Mouse (Mus musculus): ENCODE measurements around the gene Itgal. TPM values are rescaled to one million over a fixed set of nuclear protein-coding genes. Genes with fewer than 3 reads are reported as not detected.
"Not testable (repeated sequence)": the region's sequence is repeated elsewhere in the genome, so short reads cannot be mapped to it uniquely, and the experiment has no call there.

Gene Itgal
- polyA plus RNA-seq, 2 experiments, result 4.0 to 6.4 TPM

DNA sequence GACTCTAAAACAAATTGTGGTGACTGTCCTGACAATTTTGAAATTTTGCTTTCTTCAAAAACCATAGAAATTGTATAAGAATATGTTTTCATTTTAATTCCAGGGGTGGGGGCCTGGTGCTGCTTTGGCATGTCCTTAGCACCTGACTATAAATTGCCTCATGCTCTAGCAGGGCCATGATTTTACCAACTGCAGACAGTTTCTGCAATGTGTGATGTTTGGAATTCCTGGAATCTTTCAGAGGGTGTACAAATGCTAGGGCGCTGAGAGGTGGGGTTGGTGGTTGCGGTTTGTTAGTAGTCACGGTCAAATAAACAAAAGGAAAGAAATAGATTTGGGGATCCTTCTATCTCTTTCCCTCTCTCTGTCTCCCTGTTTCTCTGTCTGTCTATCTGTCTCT, 70.2 kb downstream of the Itgal start:
- no peak for DNase-seq (ENCODE audit: low read depth in 3 of 3, low spot score in 3 of 3)
- no peaks in the 10 kb centered on the region for H3K36me3 ChIP-seq (replicated peaks; ENCODE audit: control insufficient read depth, insufficient read depth, low read depth)
- H3K9me3 ChIP-seq (ENCODE audit: control insufficient read depth, low read length), result no peaks in the 10 kb centered on the region
- H3K9ac ChIP-seq (replicated peaks), result no peak overlapping the region
- no peak overlapping the region for H3K4me3 ChIP-seq (ENCODE audit: insufficient read depth in 1 of 2, low read depth in 2 of 2, low read length in 2 of 2)
- WGBS (ENCODE audit: insufficient replicate concordance), result 86% methylated on average over 3 of the region's 3 CpGs
- no peaks in the 10 kb centered on the region for H3K4me1 ChIP-seq (replicated peaks; ENCODE audit: control insufficient read depth in 2 of 2, insufficient read depth in 2 of 2, low read length in 1 of 2)
- H3K4me2 ChIP-seq (ENCODE audit: low read depth), result no peak overlapping the region
- H3K27me3 ChIP-seq (ENCODE audit: control insufficient read depth, insufficient read depth, low read length), result peaks cover 3% of the 10 kb centered on the region; the same call in 1 of the 2 replicates
- TF ChIP-seq CTCF (IDR thresholded peaks at IDR 0.05; ENCODE audit: low read depth), result no peak
- no peak for TF ChIP-seq EP300 (IDR thresholded peaks at IDR 0.05; ENCODE audit: low read depth)
- no peak overlapping the region for H3K27ac ChIP-seq
- no peak for ATAC-seq (ENCODE audit: insufficient read depth)

DNA sequence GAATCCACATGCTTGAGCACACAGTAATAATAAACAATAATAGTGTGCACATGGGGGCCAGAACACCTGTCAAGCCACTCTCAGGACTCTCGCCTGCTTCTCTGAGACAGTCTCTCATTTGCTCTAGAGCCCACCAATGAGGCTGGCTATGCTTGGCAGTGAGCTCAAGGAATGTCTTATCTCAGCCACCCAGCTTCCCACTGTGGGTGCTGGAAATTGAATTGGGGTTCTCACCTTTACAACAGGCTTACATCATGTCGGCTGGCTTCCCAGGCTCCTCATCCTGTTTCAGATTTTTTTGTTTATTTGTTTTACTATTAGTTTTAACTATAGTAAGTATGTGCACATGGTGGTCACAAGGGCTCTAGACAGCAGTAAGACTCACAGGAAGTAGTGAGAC, 75.2 kb downstream of the Itgal start:
- DNase-seq (ENCODE audit: low read depth in 3 of 3, low spot score in 3 of 3) (no peak), ATAC-seq (ENCODE audit: insufficient read depth) (no peak)
- H3K9me3 ChIP-seq (ENCODE audit: control insufficient read depth, low read length), result no peaks in the 10 kb centered on the region
- H3K4me2 ChIP-seq (ENCODE audit: low read depth), result no peak overlapping the region
- WGBS (ENCODE audit: insufficient replicate concordance), result 17% methylated on average over 2 of the region's 2 CpGs
- H3K4me1 ChIP-seq (replicated peaks; ENCODE audit: control insufficient read depth in 2 of 2, insufficient read depth in 2 of 2, low read length in 1 of 2), result peaks cover 0 to 4% of the 10 kb centered on the region in 2 experiments; a peak in 2 of 4 replicates
- no peaks in the 10 kb centered on the region for H3K36me3 ChIP-seq (replicated peaks; ENCODE audit: control insufficient read depth, insufficient read depth, low read depth)
- TF ChIP-seq CTCF (IDR thresholded peaks at IDR 0.05; ENCODE audit: low read depth) (no peak), EP300 (IDR thresholded peaks at IDR 0.05; ENCODE audit: low read depth) (no peak)
- no peak overlapping the region for H3K27ac ChIP-seq
- H3K9ac ChIP-seq (replicated peaks), result no peak overlapping the region
- H3K4me3 ChIP-seq (ENCODE audit: insufficient read depth in 1 of 2, low read depth in 2 of 2, low read length in 2 of 2), result no peak overlapping the region
- no peaks in the 10 kb centered on the region for H3K27me3 ChIP-seq (ENCODE audit: control insufficient read depth, insufficient read depth, low read length)

DNA sequence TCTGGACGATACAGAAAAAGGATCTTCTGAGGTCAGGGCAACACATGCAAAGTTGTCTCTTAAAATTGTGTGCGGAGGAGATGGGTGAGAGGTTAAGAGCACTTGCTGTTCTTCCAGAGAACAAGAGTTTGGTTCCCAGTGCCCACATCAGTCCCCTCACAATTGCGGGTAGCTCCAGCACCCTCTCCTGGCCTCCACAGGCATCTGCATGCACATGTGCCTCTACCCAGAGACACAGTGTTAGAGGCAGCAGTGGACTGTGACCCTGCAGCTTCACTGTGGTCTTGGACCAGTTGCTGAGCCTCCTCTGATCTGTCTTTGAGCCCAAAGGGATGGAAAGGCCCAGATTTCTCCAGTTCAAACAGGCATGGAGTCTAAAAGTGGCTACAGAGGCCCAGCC, 75.8 kb downstream of the Itgal start:
- not testable (repeated sequence) for H3K4me2 ChIP-seq (ENCODE audit: low read depth); DNase-seq (ENCODE audit: low read depth in 3 of 3, low spot score in 3 of 3); H3K9me3 ChIP-seq (ENCODE audit: control insufficient read depth, low read length); H3K4me1 ChIP-seq (replicated peaks; ENCODE audit: control insufficient read depth in 2 of 2, insufficient read depth in 2 of 2, low read length in 1 of 2); H3K4me3 ChIP-seq (ENCODE audit: insufficient read depth in 1 of 2, low read depth in 2 of 2, low read length in 2 of 2); H3K27me3 ChIP-seq (ENCODE audit: control insufficient read depth, insufficient read depth, low read length); H3K9ac ChIP-seq (replicated peaks); ATAC-seq (ENCODE audit: insufficient read depth); H3K27ac ChIP-seq; H3K36me3 ChIP-seq (replicated peaks; ENCODE audit: control insufficient read depth, insufficient read depth, low read depth)
- WGBS (ENCODE audit: insufficient replicate concordance), result 68% methylated on average over 3 of the region's 3 CpGs
- TF ChIP-seq CTCF (IDR thresholded peaks at IDR 0.05; ENCODE audit: low read depth), result peak; percentile 55

- H3K9me3 ChIP-seq (ENCODE audit: control insufficient read depth, low read length); H3K27ac ChIP-seq; H3K36me3 ChIP-seq (replicated peaks; ENCODE audit: control insufficient read depth, insufficient read depth, low read depth); H3K27me3 ChIP-seq (ENCODE audit: control insufficient read depth, insufficient read depth, low read length): not testable (repeated sequence)
- DNase-seq (ENCODE audit: low read depth in 3 of 3, low spot score in 3 of 3), result peak; percentile 95 to 97 (median 96)
- 1% methylated on average over 48 of the region's 49 CpGs for WGBS (ENCODE audit: insufficient replicate concordance)
- ATAC-seq (ENCODE audit: insufficient read depth), result peak; percentile 96
- peak within 1 kb of the TSS; percentile 82 for H3K9ac ChIP-seq (replicated peaks)
- H3K4me1 ChIP-seq (replicated peaks; ENCODE audit: control insufficient read depth in 2 of 2, insufficient read depth in 2 of 2, low read length in 1 of 2), result peaks cover 6 to 15% of the 10 kb centered on the region in 2 experiments
- H3K4me2 ChIP-seq (ENCODE audit: low read depth), result peak within 1 kb of the TSS; percentile 76
- H3K4me3 ChIP-seq (ENCODE audit: insufficient read depth in 1 of 2, low read depth in 2 of 2, low read length in 2 of 2), result peak within 1 kb of the TSS; percentile 76 to 77
- peak; percentile 86 for TF ChIP-seq CTCF (IDR thresholded peaks at IDR 0.05; ENCODE audit: low read depth)
Observed at GRCm38 (mm10) chr7:127375271-127376245, 79.5 kb downstream of the Itgal start, which contains the start of gene Zfp747. Gene Zfp747 (minus strand): TSS chr7:127376050.

GRCm38 (mm10) chr7:127378310-127378921, 82.4 kb downstream of the Itgal start:
- WGBS (ENCODE audit: insufficient replicate concordance), result 28% methylated on average over 6 of the region's 6 CpGs
- no peak overlapping the region for H3K27ac ChIP-seq
- no peak for ATAC-seq (ENCODE audit: insufficient read depth)
- H3K4me1 ChIP-seq (replicated peaks; ENCODE audit: control insufficient read depth in 2 of 2, insufficient read depth in 2 of 2, low read length in 1 of 2), result peaks cover 6 to 15% of the 10 kb centered on the region in 2 experiments
- H3K4me3 ChIP-seq (ENCODE audit: insufficient read depth in 1 of 2, low read depth in 2 of 2, low read length in 2 of 2), result no peak overlapping the region
- H3K36me3 ChIP-seq (replicated peaks; ENCODE audit: control insufficient read depth, insufficient read depth, low read depth), result no peaks in the 10 kb centered on the region
- H3K4me2 ChIP-seq (ENCODE audit: low read depth), result no peak overlapping the region
- H3K27me3 ChIP-seq (ENCODE audit: control insufficient read depth, insufficient read depth, low read length), result no peaks in the 10 kb centered on the region
- no peaks in the 10 kb centered on the region for H3K9me3 ChIP-seq (ENCODE audit: control insufficient read depth, low read length)
- TF ChIP-seq EP300 (IDR thresholded peaks at IDR 0.05; ENCODE audit: low read depth), result no peak
- no peak for TF ChIP-seq CTCF (IDR thresholded peaks at IDR 0.05; ENCODE audit: low read depth)
- H3K9ac ChIP-seq (replicated peaks), result no peak overlapping the region
- no peak for DNase-seq (ENCODE audit: low read depth in 3 of 3, low spot score in 3 of 3)

Other genes starting within 250 kb of the Itgal start
- 0.08 and 0.11 TPM in 2 replicates for gene Zg16, start 208.9 kb upstream of the Itgal start, polyA plus RNA-seq (2012; rRNA removed)
- not detected in 2 replicates for gene Zg16, start 208.9 kb upstream of the Itgal start, polyA plus RNA-seq (2014; fragmentation: Nextera tagmentation; extraction: Ambion mirVana)
- 5.3 and 6.4 TPM in 2 replicates for gene AI467606, start 204.9 kb upstream of the Itgal start, polyA plus RNA-seq (2012; rRNA removed)
- gene AI467606, start 204.9 kb upstream of the Itgal start, polyA plus RNA-seq (2014; fragmentation: Nextera tagmentation; extraction: Ambion mirVana), result 7.6 and 8.5 TPM in 2 replicates
- 35.6 and 35.9 TPM in 2 replicates for gene Qprt, start 174.0 kb upstream of the Itgal start, polyA plus RNA-seq (2012; rRNA removed)
- 48.6 and 49.2 TPM in 2 replicates for gene Qprt, start 174.0 kb upstream of the Itgal start, polyA plus RNA-seq (2014; fragmentation: Nextera tagmentation; extraction: Ambion mirVana)
- gene Spn, start 158.4 kb upstream of the Itgal start, polyA plus RNA-seq (2012; rRNA removed), result 8.0 and 10.8 TPM in 2 replicates
- gene Spn, start 158.4 kb upstream of the Itgal start, polyA plus RNA-seq (2014; fragmentation: Nextera tagmentation; extraction: Ambion mirVana), result 7.9 and 8.0 TPM in 2 replicates
- 17.6 and 27.6 TPM in 2 replicates for gene Cd2bp2, start 100.2 kb upstream of the Itgal start, polyA plus RNA-seq (2012; rRNA removed)
- 17.4 and 18.4 TPM in 2 replicates for gene Cd2bp2, start 100.2 kb upstream of the Itgal start, polyA plus RNA-seq (2014; fragmentation: Nextera tagmentation; extraction: Ambion mirVana)
- gene Tbc1d10b, start 87.8 kb upstream of the Itgal start, polyA plus RNA-seq (2012; rRNA removed), result 12.8 and 15.5 TPM in 2 replicates
- 10.9 and 13.2 TPM in 2 replicates for gene Tbc1d10b, start 87.8 kb upstream of the Itgal start, polyA plus RNA-seq (2014; fragmentation: Nextera tagmentation; extraction: Ambion mirVana)
- 10.6 and 15.6 TPM in 2 replicates for gene Mylpf, start 87.4 kb upstream of the Itgal start, polyA plus RNA-seq (2012; rRNA removed)
- gene Mylpf, start 87.4 kb upstream of the Itgal start, polyA plus RNA-seq (2014; fragmentation: Nextera tagmentation; extraction: Ambion mirVana), result 31.0 and 31.1 TPM in 2 replicates
- 3.3 and 3.4 TPM in 2 replicates for gene Zfp553, start 63.2 kb upstream of the Itgal start, polyA plus RNA-seq (2012; rRNA removed)
- gene Zfp553, start 63.2 kb upstream of the Itgal start, polyA plus RNA-seq (2014; fragmentation: Nextera tagmentation; extraction: Ambion mirVana), result 2.4 and 2.8 TPM in 2 replicates
- 10.3 and 16.1 TPM in 2 replicates for gene Sept1, start 63.1 kb upstream of the Itgal start, polyA plus RNA-seq (2012; rRNA removed)
- gene Sept1, start 63.1 kb upstream of the Itgal start, polyA plus RNA-seq (2014; fragmentation: Nextera tagmentation; extraction: Ambion mirVana), result 7.0 TPM in 2 replicates
- 19.6 and 21.6 TPM in 2 replicates for gene Zfp771, start 52.0 kb upstream of the Itgal start, polyA plus RNA-seq (2012; rRNA removed)
- gene Zfp771, start 52.0 kb upstream of the Itgal start, polyA plus RNA-seq (2014; fragmentation: Nextera tagmentation; extraction: Ambion mirVana), result 11.0 TPM in 2 replicates
- 62.2 and 82.9 TPM in 2 replicates for gene Dctpp1, start 35.6 kb upstream of the Itgal start, polyA plus RNA-seq (2012; rRNA removed)
- 104 and 117 TPM in 2 replicates for gene Dctpp1, start 35.6 kb upstream of the Itgal start, polyA plus RNA-seq (2014; fragmentation: Nextera tagmentation; extraction: Ambion mirVana)
- 35.0 and 44.9 TPM in 2 replicates for gene Sephs2, start 22.2 kb upstream of the Itgal start, polyA plus RNA-seq (2012; rRNA removed)
- 143 and 155 TPM in 2 replicates for gene Sephs2, start 22.2 kb upstream of the Itgal start, polyA plus RNA-seq (2014; fragmentation: Nextera tagmentation; extraction: Ambion mirVana)
- gene Zfp768, start 49.3 kb downstream of the Itgal start, polyA plus RNA-seq (2012; rRNA removed), result 4.4 and 5.0 TPM in 2 replicates
- 0.52 and 0.75 TPM in 2 replicates for gene Zfp768, start 49.3 kb downstream of the Itgal start, polyA plus RNA-seq (2014; fragmentation: Nextera tagmentation; extraction: Ambion mirVana)
- gene Zfp747, start 79.8 kb downstream of the Itgal start, polyA plus RNA-seq (2012; rRNA removed), result 1.2 and 1.9 TPM in 2 replicates
- 1.2 and 1.8 TPM in 2 replicates for gene Zfp747, start 79.8 kb downstream of the Itgal start, polyA plus RNA-seq (2014; fragmentation: Nextera tagmentation; extraction: Ambion mirVana)
- gene 9130019O22Rik, start 90.9 kb downstream of the Itgal start, polyA plus RNA-seq (2012; rRNA removed), result 0.69 and 0.71 TPM in 2 replicates
- 1.0 and 1.2 TPM in 2 replicates for gene 9130019O22Rik, start 90.9 kb downstream of the Itgal start, polyA plus RNA-seq (2014; fragmentation: Nextera tagmentation; extraction: Ambion mirVana)
- 1.2 and 1.3 TPM in 2 replicates for gene E430018J23Rik, start 97.4 kb downstream of the Itgal start, polyA plus RNA-seq (2012; rRNA removed)
- 1.0 and 1.3 TPM in 2 replicates for gene E430018J23Rik, start 97.4 kb downstream of the Itgal start, polyA plus RNA-seq (2014; fragmentation: Nextera tagmentation; extraction: Ambion mirVana)
- 0.94 and 1.3 TPM in 2 replicates for gene Zfp764, start 110.6 kb downstream of the Itgal start, polyA plus RNA-seq (2012; rRNA removed)
- 1.1 and 1.5 TPM in 2 replicates for gene Zfp764, start 110.6 kb downstream of the Itgal start, polyA plus RNA-seq (2014; fragmentation: Nextera tagmentation; extraction: Ambion mirVana)
- gene Zfp688, start 125.8 kb downstream of the Itgal start, polyA plus RNA-seq (2012; rRNA removed), result 5.6 and 6.5 TPM in 2 replicates
- gene Zfp688, start 125.8 kb downstream of the Itgal start, polyA plus RNA-seq (2014; fragmentation: Nextera tagmentation; extraction: Ambion mirVana), result 8.8 and 8.9 TPM in 2 replicates
- gene Zfp689, start 152.9 kb downstream of the Itgal start, polyA plus RNA-seq (2012; rRNA removed), result 1.8 and 2.1 TPM in 2 replicates
- gene Zfp689, start 152.9 kb downstream of the Itgal start, polyA plus RNA-seq (2014; fragmentation: Nextera tagmentation; extraction: Ambion mirVana), result 1.3 and 1.4 TPM in 2 replicates
- 21.2 and 22.9 TPM in 2 replicates for gene Prr14, start 163.4 kb downstream of the Itgal start, polyA plus RNA-seq (2012; rRNA removed)
- gene Prr14, start 163.4 kb downstream of the Itgal start, polyA plus RNA-seq (2014; fragmentation: Nextera tagmentation; extraction: Ambion mirVana), result 20.3 and 23.2 TPM in 2 replicates
- 7.3 and 9.8 TPM in 2 replicates for gene Fbrs, start 182.9 kb downstream of the Itgal start, polyA plus RNA-seq (2012; rRNA removed)
- 4.2 and 4.7 TPM in 2 replicates for gene Fbrs, start 182.9 kb downstream of the Itgal start, polyA plus RNA-seq (2014; fragmentation: Nextera tagmentation; extraction: Ambion mirVana)
- 3.7 TPM in 2 replicates for gene Srcap, start 215.7 kb downstream of the Itgal start, polyA plus RNA-seq (2012; rRNA removed)
- 10.3 and 14.7 TPM in 2 replicates for gene Srcap, start 215.7 kb downstream of the Itgal start, polyA plus RNA-seq (2014; fragmentation: Nextera tagmentation; extraction: Ambion mirVana)
- 5.2 and 6.0 TPM in 2 replicates for gene Gm42715, start 223.3 kb downstream of the Itgal start, polyA plus RNA-seq (2012; rRNA removed)
- gene Gm42715, start 223.3 kb downstream of the Itgal start, polyA plus RNA-seq (2014; fragmentation: Nextera tagmentation; extraction: Ambion mirVana), result 4.7 and 5.2 TPM in 2 replicates